Comparison of ENCODE assay signal across 12 mouse cellular contexts in the genomic region with DNA sequence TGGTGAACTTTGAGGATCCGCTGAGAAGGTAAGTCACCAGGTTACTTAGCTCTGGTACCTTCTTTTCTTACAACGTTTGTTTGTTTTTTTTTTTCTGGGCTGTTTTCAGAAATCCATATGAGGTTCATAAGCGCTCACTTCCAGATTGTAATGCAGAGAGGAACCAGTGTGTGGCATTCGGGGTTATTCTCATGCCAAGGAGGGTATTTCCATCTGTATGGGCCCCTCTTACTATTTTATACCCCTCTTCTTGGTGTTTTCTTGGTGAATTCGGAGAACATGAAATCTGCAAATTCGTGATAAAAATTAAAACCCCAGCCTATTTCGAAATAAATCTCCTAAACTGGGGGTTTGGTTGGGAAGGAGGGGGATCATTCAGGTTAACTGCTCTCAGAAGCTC. TPM values are rescaled to one million over a fixed set of nuclear protein-coding genes. Genes with fewer than 3 reads are reported as not detected.
DNase-seq lines count a peak whose midpoint lies in the region; ATAC-seq and TF ChIP-seq lines count a peak whose summit lies in the region.
"Had no signal": no experiment of that assay in that cellular context is flagged by ENCODE, and none has a peak within 500 bp of the region (broad histone marks: within the 10 kb centered on the region; RNA-seq: fewer than 3 reads in every experiment).

No protein-coding gene starts in this region.

- no peaks in the 10 kb centered on the region for H3K9me3 ChIP-seq in heart, embryonic 16.5 days (replicated peaks; ENCODE audit: control insufficient read depth, low read length)
- H3K9me3 ChIP-seq in forebrain, embryonic 14.5 days (replicated peaks; ENCODE audit: control insufficient read depth, low read length), result no peaks in the 10 kb centered on the region
- H3K9me3 ChIP-seq in midbrain, embryonic 13.5 days, result no peaks in the 10 kb centered on the region

- no peak for DNase-seq in heart, adult 9 months (ENCODE audit: low spot score in 2 of 2)
- peak; percentile 23 to 59 for DNase-seq in cerebellum, adult 2 months
- peak; percentile 41 for DNase-seq in forebrain, embryonic 14.5 days (ENCODE audit: low spot score)
- no peak for DNase-seq in gastrocnemius, postnatal 10 days
- DNase-seq in urinary bladder, postnatal 14 days (ENCODE audit: low spot score), result no peak
- DNase-seq: adrenal gland, adult 8-10 months; gastrocnemius, postnatal 36 days had no signal

- H3K4me1 ChIP-seq in heart, embryonic 16.5 days (ENCODE audit: control insufficient read depth, insufficient read depth, low read length), result peaks cover 22% of the 10 kb centered on the region
- H3K4me1 ChIP-seq in cerebellum, adult 2 months (ENCODE audit: control insufficient read depth, insufficient read depth, low read length), result no peaks in the 10 kb centered on the region; the same call in 1 of the 2 replicates
- peaks cover 12% of the 10 kb centered on the region for H3K4me1 ChIP-seq in forebrain, embryonic 14.5 days (ENCODE audit: control insufficient read depth, insufficient read depth, low read length)
- peaks cover 25% of the 10 kb centered on the region for H3K4me1 ChIP-seq in midbrain, embryonic 13.5 days (replicated peaks)

- 23% methylated on average over 7 of the region's 7 CpGs for WGBS in heart, embryonic 16.5 days
- WGBS in cerebellum, adult 2 months, result 3% methylated on average over 7 of the region's 7 CpGs
- WGBS in forebrain, embryonic 14.5 days, result 6% methylated on average over 7 of the region's 7 CpGs
- 8% methylated on average over 7 of the region's 7 CpGs for WGBS in midbrain, embryonic 13.5 days

- TF ChIP-seq POLR2A in cerebellum, adult 2 months (IDR thresholded peaks at IDR 0.05; ENCODE audit: borderline replicate concordance, insufficient read depth, low read length), result no peak

- peak overlapping the region; percentile 50 for H3K4me3 ChIP-seq in heart, embryonic 16.5 days (ENCODE audit: low read length)
- peak overlapping the region; percentile 99 for H3K4me3 ChIP-seq in cerebellum, adult 2 months (replicated peaks; ENCODE audit: insufficient read depth, low read depth, low read length)
- peak overlapping the region; percentile 37 for H3K4me3 ChIP-seq in forebrain, embryonic 14.5 days (ENCODE audit: low read depth, low read length)
- peak overlapping the region; percentile 55 for H3K4me3 ChIP-seq in midbrain, embryonic 13.5 days (replicated peaks)
- H3K4me3 ChIP-seq: myocyte had no signal

- no peak for ATAC-seq in heart, embryonic 16.5 days (replicated peaks; ENCODE audit: extremely low read depth, insufficient read depth, low FRiP score)
- ATAC-seq in forebrain, embryonic 14.5 days, result no peak
- ATAC-seq in midbrain, embryonic 13.5 days, result no peak
- no peak for ATAC-seq in erythroblast, adult 5-6 weeks (replicated peaks; ENCODE audit: low FRiP score, poor library complexity, severe bottlenecking)

- no peak for TF ChIP-seq CTCF in cerebellum, adult 2 months (IDR thresholded peaks at IDR 0.05; ENCODE audit: borderline replicate concordance, insufficient read depth, low read depth, low read length)

- H3K27ac ChIP-seq in heart, embryonic 16.5 days (ENCODE audit: low read length), result no peak overlapping the region
- H3K27ac ChIP-seq in cerebellum, adult 2 months (ENCODE audit: insufficient read depth, low read length), result peak overlapping the region; percentile 99; the same call in 1 of the 2 replicates
- no peak overlapping the region for H3K27ac ChIP-seq in forebrain, embryonic 14.5 days (ENCODE audit: low read depth, low read length)
- 0 out of 2 replicates have a peak overlapping the region, but pooled peaks have one; percentile 77 for H3K27ac ChIP-seq in midbrain, embryonic 13.5 days

- no peaks in the 10 kb centered on the region for H3K36me3 ChIP-seq in heart, embryonic 16.5 days (ENCODE audit: control insufficient read depth, insufficient read depth)
- H3K36me3 ChIP-seq in forebrain, embryonic 14.5 days (ENCODE audit: control insufficient read depth, insufficient read depth, low read length), result no peaks in the 10 kb centered on the region
- no peaks in the 10 kb centered on the region for H3K36me3 ChIP-seq in midbrain, embryonic 13.5 days

- H3K9ac ChIP-seq in heart, embryonic 16.5 days (ENCODE audit: low read length), result peak overlapping the region; percentile 49
- peak overlapping the region; percentile 57 for H3K9ac ChIP-seq in forebrain, embryonic 14.5 days (ENCODE audit: low read length)
- peak overlapping the region; percentile 67 for H3K9ac ChIP-seq in midbrain, embryonic 13.5 days (replicated peaks)

- H3K4me2 ChIP-seq in heart, embryonic 16.5 days (ENCODE audit: low read depth, low read length), result peak overlapping the region; percentile 67
- peak overlapping the region; percentile 69 for H3K4me2 ChIP-seq in forebrain, embryonic 14.5 days (ENCODE audit: low read length)
- H3K4me2 ChIP-seq in midbrain, embryonic 13.5 days (replicated peaks), result peak overlapping the region; percentile 82

- no peaks in the 10 kb centered on the region for H3K27me3 ChIP-seq in heart, embryonic 16.5 days (ENCODE audit: control insufficient read depth, insufficient read depth, low read length)
- no peaks in the 10 kb centered on the region for H3K27me3 ChIP-seq in cerebellum, adult 2 months (ENCODE audit: control insufficient read depth, insufficient read depth, low read length)
- no peaks in the 10 kb centered on the region for H3K27me3 ChIP-seq in forebrain, embryonic 14.5 days (replicated peaks; ENCODE audit: control insufficient read depth, insufficient read depth, low read length)
- no peaks in the 10 kb centered on the region for H3K27me3 ChIP-seq in midbrain, embryonic 13.5 days
- H3K27me3 ChIP-seq: CH12.LX had no signal

RNA-seq across cellular contexts. Expression of gene Lrrc4c, which starts 0.6 kb away (rescaled TPM):
- 1.1 and 1.2 TPM in 2 replicates for polyA plus RNA-seq in heart, embryonic 16.5 days (2015; fragmentation: Nextera tagmentation; extraction: Ambion mirVana)
- polyA plus RNA-seq in cerebellum, adult 2 months (2012; rRNA removed), result 18.4 and 19.9 TPM in 2 replicates
- polyA plus RNA-seq in forebrain, embryonic 14.5 days (2014; fragmentation: Nextera tagmentation; extraction: Ambion mirVana), result 19.5 and 25.0 TPM in 2 replicates
- polyA plus RNA-seq in midbrain, embryonic 13.5 days (2015; fragmentation: Nextera tagmentation; extraction: Ambion mirVana), result 17.1 and 22.0 TPM in 2 replicates
- total RNA-seq in gastrocnemius, postnatal 10 days (2021), result 1 to 10 TPM in 1 of 2 experiments, under 1 TPM in 1; 0.93 to 1.3 TPM
- not detected in 2 replicates for total RNA-seq in erythroblast, adult 5-6 weeks (2015; ENCODE audit: low replicate concordance)
- not detected in 2 replicates for total RNA-seq in erythroblast, adult 5-6 weeks (2017; ENCODE audit: low replicate concordance)
- total RNA-seq: CH12.LX had no signal

Comparison
In these comparisons a context has a peak if more than half of its experiments do, and no peak if none do; other contexts are left out.
1. H3K27ac ChIP-seq: peak in cerebellum, adult 2 months (single experiment) and midbrain, embryonic 13.5 days (single experiment); none in heart, embryonic 16.5 days (single experiment) and forebrain, embryonic 14.5 days (single experiment).
2. H3K4me3 ChIP-seq: peak in every context shown above with its lines; median percentile 99 in cerebellum, adult 2 months; 55 in midbrain, embryonic 13.5 days; 50 in heart, embryonic 16.5 days; 37 in forebrain, embryonic 14.5 days.
3. DNase-seq: peak in cerebellum, adult 2 months (2 of 2) and forebrain, embryonic 14.5 days (single experiment); none in heart, adult 9 months (0 of 2), gastrocnemius, postnatal 10 days (single experiment) and urinary bladder, postnatal 14 days (single experiment).
4. Peak in every context shown above with its lines, with median percentiles within 50 percentile points of each other: H3K4me2 ChIP-seq and H3K9ac ChIP-seq.